Mouse (Mus musculus) MEL (cell line): ENCODE measurements around the gene Shb.

Source experiments
- CTCF ChIP-seq, 3 experiments: IDR thresholded peaks in 2 of 3; conservative IDR thresholded peaks in 1 of 3; 2 replicates each; pipeline ENCODE4 v1.5.1; 2011 to 2012; ENCODE audit warnings: low read length in 3 of 3, low read depth in 2 of 3, mild to moderate bottlenecking in 2 of 3, improper control_type of control experiment in 1 of 3, inconsistent platforms in 1 of 3, mixed read lengths in 1 of 3, moderate library complexity in 1 of 3; ENCODE audit not compliant: control insufficient read depth in 1 of 3, insufficient read depth in 1 of 3, poor library complexity in 1 of 3, severe bottlenecking in 1 of 3
- ETS1 ChIP-seq: IDR thresholded peaks from 2 replicates; pipeline ENCODE4 v1.6.1; 2012; ENCODE audit warnings: low read depth, mild to moderate bottlenecking, inconsistent platforms, low read length, improper control_type of control experiment, moderate library complexity
- HCFC1 ChIP-seq: IDR thresholded peaks from 2 replicates; pipeline ENCODE4 v1.6.1; 2012; ENCODE audit warnings: low read depth, mild to moderate bottlenecking, inconsistent platforms, low read length, improper control_type of control experiment, moderate library complexity
- MAX ChIP-seq: IDR thresholded peaks from 2 replicates; pipeline ENCODE4 v1.6.1; 2011; ENCODE audit warnings: low read length, improper control_type of control experiment
- POLR2A ChIP-seq, 2 experiments: IDR thresholded peaks; 2 replicates each; pipeline ENCODE4 v1.6.1; 2011 to 2012; ENCODE audit warnings: low read length in 2 of 2, mild to moderate bottlenecking in 2 of 2, control low read depth in 1 of 2, improper control_type of control experiment in 1 of 2, low read depth in 1 of 2, moderate library complexity in 1 of 2; ENCODE audit not compliant: control insufficient read depth in 1 of 2, insufficient read depth in 1 of 2, poor library complexity in 1 of 2
- POLR2AphosphoS2 ChIP-seq: IDR thresholded peaks from 2 replicates; pipeline ENCODE4 v1.6.1; 2011; ENCODE audit warnings: low read length, improper control_type of control experiment
- RAD21 ChIP-seq: IDR thresholded peaks from 2 replicates; pipeline ENCODE4 v1.6.1; 2011; ENCODE audit warnings: mild to moderate bottlenecking, low read depth, low read length, improper control_type of control experiment
- TAL1 ChIP-seq: IDR thresholded peaks from 2 replicates; pipeline ENCODE4 v1.6.1; 2012; ENCODE audit warnings: mild to moderate bottlenecking, inconsistent platforms, low read length, moderate library complexity, mixed read lengths
- TBP ChIP-seq: IDR thresholded peaks from 2 replicates; pipeline ENCODE4 v1.8.0; 2011; ENCODE audit warnings: low read depth, low read length, improper control_type of control experiment
- ZC3H11A ChIP-seq: IDR thresholded peaks from 2 replicates; pipeline ENCODE4 v1.6.1; 2012; ENCODE audit warnings: low read depth, mild to moderate bottlenecking, inconsistent platforms, low read length, improper control_type of control experiment
- ZNF384 ChIP-seq: IDR thresholded peaks from 2 replicates; pipeline ENCODE4 v1.6.1; 2012; ENCODE audit warnings: low read depth, mild to moderate bottlenecking, inconsistent platforms, low read length, improper control_type of control experiment

DNA sequence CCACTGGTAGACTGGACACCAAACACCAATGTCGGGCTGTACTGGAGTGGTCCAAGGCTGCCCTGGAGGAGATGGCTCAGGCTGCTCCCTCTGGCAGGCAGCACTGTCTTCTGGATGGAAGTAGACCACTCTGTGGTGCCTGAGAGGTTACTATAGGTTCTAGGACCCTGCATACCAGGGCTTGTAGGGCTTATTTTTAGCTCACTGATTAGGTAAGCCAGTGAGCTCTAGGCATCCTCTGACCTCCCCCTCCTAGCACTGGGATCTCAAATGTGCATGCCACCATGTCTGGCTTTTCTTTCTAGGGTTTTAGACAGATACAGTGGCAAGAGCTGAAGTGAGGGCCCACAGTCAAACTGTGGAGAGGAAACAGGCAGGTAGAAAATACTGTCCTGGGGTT lies 24.8 kb downstream of the Shb start:
- no peak for TF ChIP-seq RAD21
- TF ChIP-seq TAL1, result no peak
- TF ChIP-seq POLR2AphosphoS2, result no peak
- TF ChIP-seq TBP, result no peak
- no peak for TF ChIP-seq ZC3H11A
- no peak for TF ChIP-seq CTCF (IDR thresholded peaks at IDR 0.05 in 2 of 3, conservative IDR thresholded peaks at IDR 0.05 in 1 of 3; ENCODE audit: control insufficient read depth in 1 of 3, insufficient read depth in 1 of 3, low read depth in 2 of 3, low read length in 3 of 3, poor library complexity in 1 of 3, severe bottlenecking in 1 of 3)
- no peak for TF ChIP-seq MAX
- TF ChIP-seq HCFC1, result no peak
- TF ChIP-seq POLR2A (IDR thresholded peaks at IDR 0.05; ENCODE audit: control insufficient read depth in 1 of 2, insufficient read depth in 1 of 2, low read depth in 1 of 2, low read length in 2 of 2, poor library complexity in 1 of 2), result no peak
- no peak for TF ChIP-seq ETS1
- TF ChIP-seq ZNF384, result no peak
